Mouse (Mus musculus) neutrophil, adult 59 days (primary cell): ENCODE measurements around the gene Usp16. TPM values are rescaled to one million over a fixed set of nuclear protein-coding genes. Genes with fewer than 3 reads are reported as not detected.

Source experiments
- total RNA-seq, 2 experiments: library from RNA; stranded (reverse); gene quantifications; 1 replicate in 1 of 2; 2 replicates in 1 of 2; pipeline ENCODE4 v1.2.4; 2023

Gene Usp16
- total RNA-seq: 10 to 100 TPM; 49.9 to 52.5 TPM

GRCm38 (mm10) chr16:87454419-87455179 lies at the start of gene Usp16:
TSS of gene Usp16 (plus strand) at chr16:87454703.

GRCm38 (mm10) chr16:87432033-87432814 lies 22.3 kb upstream of the Usp16 start, which contains the start of gene Ltn1:
TSS of gene Ltn1 (minus strand) at chr16:87432612.

GRCm38 (mm10) chr16:87440184-87440686 lies 14.3 kb upstream of the Usp16 start, which contains the start of gene Rwdd2b:
TSS of gene Rwdd2b (minus strand) at chr16:87440573.

GRCm38 (mm10) chr16:87495716-87496447 lies 41.4 kb downstream of the Usp16 start, which contains the start of gene Cct8:
TSS of gene Cct8 (minus strand) at chr16:87495873.

Other genes with a start within 250 kb of the Usp16 start
- 1 to 10 TPM; 4.2 to 5.3 TPM for gene N6amt1, start 100.5 kb upstream of the Usp16 start, total RNA-seq
- 10 to 100 TPM; 26.3 to 27.7 TPM for gene Ltn1, start 22.1 kb upstream of the Usp16 start, total RNA-seq
- gene Rwdd2b, start 14.1 kb upstream of the Usp16 start, total RNA-seq: 1 to 10 TPM; 2.8 to 4.2 TPM
- gene Cct8, start 41.2 kb downstream of the Usp16 start, total RNA-seq: 100 to 1,000 TPM in 1 of 2 experiments, 10 to 100 TPM in 1; 85.5 to 102 TPM
- not detected for gene Map3k7cl, start 98.6 kb downstream of the Usp16 start, total RNA-seq
- gene Bach1, start 244.2 kb downstream of the Usp16 start, total RNA-seq: 10 to 100 TPM; 73.8 to 89.6 TPM